Mouse (Mus musculus): ENCODE measurements around the gene Rin3.

- TF ChIP-seq POLR2A (IDR thresholded peaks at IDR 0.05; ENCODE audit: extremely low read depth, insufficient read depth, low read length) = no peak
- no peak for TF ChIP-seq CTCF (IDR thresholded peaks at IDR 0.05; ENCODE audit: extremely low read depth, insufficient read depth, low read length)
Measured at GRCm38 (mm10) chr12:102301585-102301984, 18.7 kb downstream of the Rin3 start.

Data from cortical plate, adult 2 months (tissue).